Mouse (Mus musculus) brain, adult 2 months (tissue): ENCODE measurements at regions not wholly inside any gene's neighbourhood (a gene's known extent, or its start where the extent isn't known, plus 50 kb on each side); places are given as distances from the start of the nearest gene placed in this dataset.

Experiments used
- DNase-seq: peaks from one replicate; pipeline ENCODE4 v3.0.0; 2011; ENCODE audit warnings: low read depth, low spot score

- no peak for DNase-seq
Measured at GRCm38 (mm10) chr3:139135371-139135770, 60.4 kb upstream of the Rap1gds1 start.

- no peak for DNase-seq
Measured at GRCm38 (mm10) chr3:139136044-139136443, 61.0 kb upstream of the Rap1gds1 start.

- peak; percentile 44 for DNase-seq
Measured at GRCm38 (mm10) chr3:139152654-139153053, 52.8 kb upstream of the Stpg2 start.

GRCm38 (mm10) chr3:139154294-139154693 lies 51.2 kb upstream of the Stpg2 start:
- DNase-seq, result no peak
